Mouse (Mus musculus): ENCODE data around the gene Nod1. TPM values are rescaled to one million over a fixed set of nuclear protein-coding genes. Genes with fewer than 3 reads are reported as not detected.

Nod1 gene
- polyA plus RNA-seq, 1 experiment from 2014 or later: 3.3 TPM

GRCm38 (mm10) chr6:54940126-54940525 lies 32.3 kb downstream of the Nod1 start:
- ATAC-seq (no peak), DNase-seq (no peak)
- Histone ChIP-seq H3K9me3 (ENCODE audit: low read length) (no peaks in the 10 kb centered on the region), H3K9ac (replicated peaks) (no peak overlapping the region), H3K4me1 (ENCODE audit: insufficient read depth) (peaks cover 12% of the 10 kb centered on the region; the same call in 1 of the 2 replicates), H3K4me2 (ENCODE audit: low read depth, low read length) (no peak overlapping the region), H3K27ac (ENCODE audit: low read depth) (peak overlapping the region; percentile 48; the same call in 1 of the 2 replicates), H3K36me3 (replicated peaks; ENCODE audit: insufficient read depth, low read length) (no peaks in the 10 kb centered on the region), H3K27me3 (ENCODE audit: insufficient read depth, low read length) (no peaks in the 10 kb centered on the region), H3K4me3 (ENCODE audit: low read depth, low read length) (no peak overlapping the region)
- TF ChIP-seq CTCF (IDR thresholded peaks at IDR 0.05; ENCODE audit: low read depth): no peak
- no peak for TF ChIP-seq EP300 (IDR thresholded peaks at IDR 0.05; ENCODE audit: low read depth)
- 59% methylated on average over 7 of the region's 7 CpGs for WGBS (ENCODE audit: insufficient replicate concordance)

GRCm38 (mm10) chr6:54939631-54940030 lies 32.8 kb downstream of the Nod1 start:
- no peaks in the 10 kb centered on the region for H3K27me3 ChIP-seq (ENCODE audit: insufficient read depth, low read length)
- ATAC-seq (peak; percentile 56), DNase-seq (peak; percentile 53)
- H3K4me2 ChIP-seq (ENCODE audit: low read depth, low read length): no peak overlapping the region
- no peak overlapping the region for H3K9ac ChIP-seq (replicated peaks)
- no peak for TF ChIP-seq CTCF (IDR thresholded peaks at IDR 0.05; ENCODE audit: low read depth)
- TF ChIP-seq EP300 (IDR thresholded peaks at IDR 0.05; ENCODE audit: low read depth): peak; percentile 17; the same call in 1 of the 2 replicates
- H3K4me1 ChIP-seq (ENCODE audit: insufficient read depth): peaks cover 12% of the 10 kb centered on the region; the same call in 1 of the 2 replicates
- H3K4me3 ChIP-seq (ENCODE audit: low read depth, low read length): no peak overlapping the region
- 0 out of 2 replicates have a peak overlapping the region, but pooled peaks have one; percentile 48 for H3K27ac ChIP-seq (ENCODE audit: low read depth)
- 21% methylated on average over 4 of the region's 4 CpGs for WGBS (ENCODE audit: insufficient replicate concordance)
- no peaks in the 10 kb centered on the region for H3K36me3 ChIP-seq (replicated peaks; ENCODE audit: insufficient read depth, low read length)
- no peaks in the 10 kb centered on the region for H3K9me3 ChIP-seq (ENCODE audit: low read length)

- H3K9ac ChIP-seq (replicated peaks): no peak overlapping the region
- H3K27me3 ChIP-seq (ENCODE audit: insufficient read depth, low read length): no peaks in the 10 kb centered on the region
- no peak overlapping the region for H3K27ac ChIP-seq (ENCODE audit: low read depth)
- 16% methylated on average over 2 of the region's 2 CpGs for WGBS (ENCODE audit: insufficient replicate concordance)
- no peak for DNase-seq
- no peaks in the 10 kb centered on the region for H3K9me3 ChIP-seq (ENCODE audit: low read length)
- no peak overlapping the region for H3K4me3 ChIP-seq (ENCODE audit: low read depth, low read length)
- TF ChIP-seq EP300 (IDR thresholded peaks at IDR 0.05; ENCODE audit: low read depth) (no peak), CTCF (IDR thresholded peaks at IDR 0.05; ENCODE audit: low read depth) (no peak)
- no peak overlapping the region for H3K4me2 ChIP-seq (ENCODE audit: low read depth, low read length)
- no peaks in the 10 kb centered on the region for H3K36me3 ChIP-seq (replicated peaks; ENCODE audit: insufficient read depth, low read length)
- peaks cover 6% of the 10 kb centered on the region for H3K4me1 ChIP-seq (ENCODE audit: insufficient read depth)
- no peak for ATAC-seq
Observed at GRCm38 (mm10) chr6:54936496-54936895, 35.9 kb downstream of the Nod1 start.

GRCm38 (mm10) chr6:54934930-54935329 lies 37.5 kb downstream of the Nod1 start:
- WGBS (ENCODE audit: insufficient replicate concordance): 75% methylated on average over 5 of the region's 5 CpGs

GRCm38 (mm10) chr6:54934313-54934712 lies 38.1 kb downstream of the Nod1 start:
- 72% methylated on average over 8 of the region's 8 CpGs for WGBS (ENCODE audit: insufficient replicate concordance)
- Histone ChIP-seq H3K36me3 (replicated peaks; ENCODE audit: insufficient read depth, low read length) (no peaks in the 10 kb centered on the region), H3K4me1 (ENCODE audit: insufficient read depth) (no peaks in the 10 kb centered on the region; the same call in 1 of the 2 replicates), H3K4me2 (ENCODE audit: low read depth, low read length) (0 out of 2 replicates have a peak overlapping the region, but pooled peaks have one; percentile 7), H3K9ac (replicated peaks) (no peak overlapping the region), H3K9me3 (ENCODE audit: low read length) (no peaks in the 10 kb centered on the region), H3K27me3 (ENCODE audit: insufficient read depth, low read length) (no peaks in the 10 kb centered on the region), H3K27ac (ENCODE audit: low read depth) (peak overlapping the region; percentile 55), H3K4me3 (ENCODE audit: low read depth, low read length) (no peak overlapping the region)
- DNase-seq (no peak), ATAC-seq (no peak)
- TF ChIP-seq CTCF (IDR thresholded peaks at IDR 0.05; ENCODE audit: low read depth): no peak
- TF ChIP-seq EP300 (IDR thresholded peaks at IDR 0.05; ENCODE audit: low read depth): no peak

More at GRCm38 (mm10) chr6:54934930-54935329, 37.5 kb downstream of the Nod1 start:
- H3K4me1 ChIP-seq (ENCODE audit: insufficient read depth): peaks cover 5% of the 10 kb centered on the region
- TF ChIP-seq EP300 (IDR thresholded peaks at IDR 0.05; ENCODE audit: low read depth): no peak
- no peak for TF ChIP-seq CTCF (IDR thresholded peaks at IDR 0.05; ENCODE audit: low read depth)
- no peaks in the 10 kb centered on the region for H3K27me3 ChIP-seq (ENCODE audit: insufficient read depth, low read length)
- H3K27ac ChIP-seq (ENCODE audit: low read depth): peak overlapping the region; percentile 55
- no peak overlapping the region for H3K4me3 ChIP-seq (ENCODE audit: low read depth, low read length)
- H3K4me2 ChIP-seq (ENCODE audit: low read depth, low read length): no peak overlapping the region
- H3K36me3 ChIP-seq (replicated peaks; ENCODE audit: insufficient read depth, low read length): no peaks in the 10 kb centered on the region
- no peak overlapping the region for H3K9ac ChIP-seq (replicated peaks)
- ATAC-seq (no peak), DNase-seq (no peak)
- no peaks in the 10 kb centered on the region for H3K9me3 ChIP-seq (ENCODE audit: low read length)

GRCm38 (mm10) chr6:54933866-54934265 lies 38.5 kb downstream of the Nod1 start:
- ATAC-seq: no peak
- Histone ChIP-seq H3K36me3 (replicated peaks; ENCODE audit: insufficient read depth, low read length) (no peaks in the 10 kb centered on the region), H3K4me1 (ENCODE audit: insufficient read depth) (no peaks in the 10 kb centered on the region; the same call in 1 of the 2 replicates), H3K27ac (ENCODE audit: low read depth) (peak overlapping the region; percentile 55), H3K4me2 (ENCODE audit: low read depth, low read length) (0 out of 2 replicates have a peak overlapping the region, but pooled peaks have one; percentile 7), H3K27me3 (ENCODE audit: insufficient read depth, low read length) (no peaks in the 10 kb centered on the region), H3K4me3 (ENCODE audit: low read depth, low read length) (no peak overlapping the region), H3K9me3 (ENCODE audit: low read length) (no peaks in the 10 kb centered on the region), H3K9ac (replicated peaks) (no peak overlapping the region)
- TF ChIP-seq CTCF (IDR thresholded peaks at IDR 0.05; ENCODE audit: low read depth): no peak
- TF ChIP-seq EP300 (IDR thresholded peaks at IDR 0.05; ENCODE audit: low read depth): no peak
- 35% methylated on average over 3 of the region's 3 CpGs for WGBS (ENCODE audit: insufficient replicate concordance)
- no peak for DNase-seq
